Mouse (Mus musculus) cortical plate, adult 2 months (tissue): ENCODE measurements at regions not wholly inside any gene's neighbourhood (a gene's known extent, or its start where the extent isn't known, plus 50 kb on each side); places are given as distances from the start of the nearest gene placed in this dataset.

ENCODE experiments used
- H3K27ac ChIP-seq: fragments of 200-500 bp; 2 replicates; pipeline ENCODE4 v1.5.1; 2012; ENCODE audit warnings: low read length, control low read depth, inconsistent platforms; ENCODE audit not compliant: insufficient read depth
- H3K4me1 ChIP-seq: fragments of 200-500 bp; 2 replicates; pipeline ENCODE4 v1.6.1; 2011; ENCODE audit warnings: low read length; ENCODE audit not compliant: control insufficient read depth, insufficient read depth
- H3K4me3 ChIP-seq: fragments of 200-500 bp; 2 replicates; pipeline ENCODE4 v1.5.1; 2011; ENCODE audit warnings: mild to moderate bottlenecking, low read length, control low read depth; ENCODE audit not compliant: insufficient read depth
- CTCF ChIP-seq: fragments of 200-500 bp; IDR thresholded peaks from 2 replicates; pipeline ENCODE4 v1.5.1; 2011; ENCODE audit warnings: mild to moderate bottlenecking, control low read depth, low read length; ENCODE audit not compliant: insufficient read depth; ENCODE audit errors: extremely low read depth
- POLR2A ChIP-seq: fragments of 200-500 bp; IDR thresholded peaks from 2 replicates; pipeline ENCODE4 v1.6.1; 2011; ENCODE audit warnings: mild to moderate bottlenecking, low read length, control low read depth; ENCODE audit not compliant: insufficient read depth; ENCODE audit errors: extremely low read depth

- TF ChIP-seq CTCF: no peak
- no peak for TF ChIP-seq POLR2A
- no peak overlapping the region for H3K4me3 ChIP-seq
- H3K27ac ChIP-seq: no peak overlapping the region
- H3K4me1 ChIP-seq: no peaks in the 10 kb centered on the region
These were observed 198.2 kb upstream of the Six2 start for GRCm38 (mm10) chr17:85886237-85886636.

- TF ChIP-seq POLR2A: no peak
- no peak for TF ChIP-seq CTCF
- no peak overlapping the region for H3K27ac ChIP-seq
- H3K4me1 ChIP-seq: no peaks in the 10 kb centered on the region
These were observed 193.6 kb upstream of the Six2 start for GRCm38 (mm10) chr17:85881636-85882170.

GRCm38 (mm10) chr17:85881046-85881445, 193.0 kb upstream of the Six2 start:
- Histone ChIP-seq H3K4me1 (no peaks in the 10 kb centered on the region), H3K4me3 (no peak overlapping the region), H3K27ac (no peak overlapping the region)
- TF ChIP-seq CTCF: no peak
- no peak for TF ChIP-seq POLR2A

More at GRCm38 (mm10) chr17:85881636-85882170, 193.6 kb upstream of the Six2 start:
- no peak overlapping the region for H3K4me3 ChIP-seq

GRCm38 (mm10) chr17:85877426-85877825, 189.4 kb upstream of the Six2 start:
- peak; percentile 23; the same call in 1 of the 2 replicates for TF ChIP-seq CTCF
- TF ChIP-seq POLR2A: no peak
- Histone ChIP-seq H3K4me1 (no peaks in the 10 kb centered on the region; the same call in 1 of the 2 replicates), H3K4me3 (no peak overlapping the region), H3K27ac (no peak overlapping the region)

GRCm38 (mm10) chr17:85876853-85877252, 188.8 kb upstream of the Six2 start:
- no peak overlapping the region for H3K4me3 ChIP-seq
- no peaks in the 10 kb centered on the region; the same call in 1 of the 2 replicates for H3K4me1 ChIP-seq
- no peak overlapping the region for H3K27ac ChIP-seq
- no peak for TF ChIP-seq CTCF

- TF ChIP-seq POLR2A: no peak
- no peak for TF ChIP-seq CTCF
- H3K27ac ChIP-seq: no peak overlapping the region
- H3K4me3 ChIP-seq: no peak overlapping the region
- no peaks in the 10 kb centered on the region; the same call in 1 of the 2 replicates for H3K4me1 ChIP-seq
These were observed 185.9 kb upstream of the Six2 start for GRCm38 (mm10) chr17:85873853-85874586.

GRCm38 (mm10) chr17:85872903-85873413, 184.9 kb upstream of the Six2 start:
- Histone ChIP-seq H3K4me1 (no peaks in the 10 kb centered on the region; the same call in 1 of the 2 replicates), H3K4me3 (no peak overlapping the region), H3K27ac (no peak overlapping the region)
- no peak for TF ChIP-seq CTCF
- TF ChIP-seq POLR2A: no peak

GRCm38 (mm10) chr17:85870406-85870805, 182.3 kb upstream of the Six2 start:
- TF ChIP-seq POLR2A: no peak
- no peak for TF ChIP-seq CTCF
- Histone ChIP-seq H3K27ac (no peak overlapping the region), H3K4me3 (no peak overlapping the region), H3K4me1 (no peaks in the 10 kb centered on the region; the same call in 1 of the 2 replicates)

- no peak overlapping the region for H3K27ac ChIP-seq
- TF ChIP-seq CTCF (no peak), POLR2A (no peak)
- H3K4me3 ChIP-seq: no peak overlapping the region
- H3K4me1 ChIP-seq: no peaks in the 10 kb centered on the region; the same call in 1 of the 2 replicates
These were observed 181.1 kb upstream of the Six2 start for GRCm38 (mm10) chr17:85869179-85869578.
